Mouse (Mus musculus) B cell, adult 2 months (primary cell): ENCODE measurements at regions not wholly inside any gene's neighbourhood (a gene's known extent, or its start where the extent isn't known, plus 50 kb on each side); places are given as distances from the start of the nearest gene placed in this dataset.

Experiments used
- DNase-seq, 2 experiments: peaks; one replicate each; pipeline ENCODE4 v3.0.0; 2022

- DNase-seq: no peak
Observed at GRCm38 (mm10) chr11:114544212-114544611, 124.1 kb upstream of the Rpl38 start.

- DNase-seq: no peak
Observed at GRCm38 (mm10) chr11:114542167-114542566, 126.2 kb upstream of the Rpl38 start.

- DNase-seq: no peak
Observed at GRCm38 (mm10) chr11:114540503-114540902, 127.8 kb upstream of the Rpl38 start.

GRCm38 (mm10) chr11:114536616-114537493 is 131.5 kb upstream of the Rpl38 start:
- DNase-seq: no peak

GRCm38 (mm10) chr11:114535900-114536299 is 132.4 kb upstream of the Rpl38 start:
- DNase-seq: no peak

GRCm38 (mm10) chr11:114534436-114534835 is 133.9 kb upstream of the Rpl38 start:
- DNase-seq: no peak

GRCm38 (mm10) chr11:114531241-114531765 is 137.0 kb upstream of the Rpl38 start:
- DNase-seq: no peak

GRCm38 (mm10) chr11:114528937-114529772 is 139.2 kb upstream of the Rpl38 start:
- DNase-seq: no peak

- peak; percentile 70 to 72 for DNase-seq
Observed at GRCm38 (mm10) chr11:114523444-114524238, 144.7 kb upstream of the Rpl38 start.

GRCm38 (mm10) chr11:114515278-114515677 is 153.0 kb upstream of the Rpl38 start:
- no peak for DNase-seq

GRCm38 (mm10) chr11:114514126-114514525 is 154.2 kb upstream of the Rpl38 start:
- no peak for DNase-seq

- no peak for DNase-seq
Observed at GRCm38 (mm10) chr11:114513446-114513845, 154.9 kb upstream of the Rpl38 start.

GRCm38 (mm10) chr11:114511994-114512393 is 156.3 kb upstream of the Rpl38 start:
- DNase-seq: no peak

- no peak for DNase-seq
Observed at GRCm38 (mm10) chr11:114502562-114502961, 165.8 kb upstream of the Rpl38 start.

- no peak for DNase-seq
Observed at GRCm38 (mm10) chr11:114501869-114502540, 166.3 kb upstream of the Rpl38 start.

GRCm38 (mm10) chr11:114500416-114500815 is 167.9 kb upstream of the Rpl38 start:
- no peak for DNase-seq

- DNase-seq: no peak
Observed at GRCm38 (mm10) chr11:114499665-114500064, 168.7 kb upstream of the Rpl38 start.

GRCm38 (mm10) chr11:114495520-114495921 is 172.8 kb upstream of the Rpl38 start:
- no peak for DNase-seq

- no peak for DNase-seq
Observed at GRCm38 (mm10) chr11:114486455-114486854, 181.9 kb upstream of the Rpl38 start.

- DNase-seq: no peak
Observed at GRCm38 (mm10) chr11:114485429-114485828, 182.9 kb upstream of the Rpl38 start.

GRCm38 (mm10) chr11:114484668-114484953 is 183.7 kb upstream of the Rpl38 start:
- no peak for DNase-seq
